Mouse (Mus musculus) liver, adult 2 months (tissue): ENCODE measurements around the gene Dot1l.

Experiments
- CTCF ChIP-seq: fragments of 200-500 bp; IDR thresholded peaks from 2 replicates; pipeline ENCODE4 v1.5.1; 2011; ENCODE audit warnings: low read depth, low read length, control low read depth
- POLR2A ChIP-seq: fragments of 200-500 bp; IDR thresholded peaks from 2 replicates; pipeline ENCODE4 v1.6.1; 2011; ENCODE audit warnings: low read length, control low read depth; ENCODE audit not compliant: insufficient read depth; ENCODE audit errors: extremely low read depth

DNA sequence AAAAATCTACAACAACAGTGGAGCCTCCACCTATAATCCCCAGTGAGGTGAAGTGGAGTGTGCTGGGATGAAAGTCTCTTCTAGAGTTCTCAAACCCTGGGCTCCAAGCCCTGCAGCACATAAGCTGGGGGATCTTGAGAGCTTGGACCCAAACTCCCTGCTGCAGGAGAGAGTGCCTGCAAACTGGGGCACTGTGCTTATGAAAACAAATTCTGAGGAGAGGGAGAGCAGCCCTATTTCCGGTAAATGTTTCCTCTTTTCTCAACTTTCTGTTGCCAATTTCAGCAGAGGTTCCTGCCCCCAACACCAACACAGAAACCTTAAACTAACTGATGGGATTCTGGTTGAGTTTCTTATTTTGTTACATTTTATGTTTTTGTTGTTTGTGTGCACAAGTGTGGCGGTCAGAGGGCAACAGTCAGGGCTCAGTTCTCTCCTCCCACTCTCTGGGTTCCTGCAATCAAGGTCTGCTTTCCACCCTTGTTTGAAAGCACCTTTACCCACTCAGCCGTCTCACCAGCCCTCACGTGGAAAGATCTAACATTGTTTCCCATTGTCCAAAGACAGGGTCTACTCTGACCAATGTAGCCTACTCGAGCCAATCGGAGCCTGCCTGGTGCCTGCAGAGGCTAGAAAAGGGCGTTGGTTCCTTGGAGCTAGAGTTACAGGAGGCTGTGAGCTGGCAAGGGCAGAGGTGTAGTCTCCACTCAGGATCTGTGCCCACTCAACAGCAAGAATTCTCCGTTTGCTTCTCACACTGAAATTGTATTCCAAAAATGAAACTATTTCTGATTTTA, 69.0 kb downstream of the Dot1l start:
- no peak for TF ChIP-seq CTCF
- no peak for TF ChIP-seq POLR2A
